Mouse (Mus musculus) heart, embryonic 14.5 days (tissue): Measurements from ENCODE around the gene Sult3a1. TPM values are rescaled to one million over a fixed set of nuclear protein-coding genes. Genes with fewer than 3 reads are reported as not detected.
A peak's percentile ranks its signal among the peaks of the same experiment; 100 is the strongest.
"Not testable (repeated sequence)": the region's sequence is repeated elsewhere in the genome, so short reads cannot be mapped to it uniquely, and the experiment has no call there.

Experiments
- ATAC-seq: fragments of 200-750 bp; cut with Nextera tagmentation; 2 replicates; pipeline ENCODE4 v1.8.0; 2017; ENCODE audit warnings: low read depth, moderate TSS enrichment; ENCODE audit not compliant: insufficient number of reproducible peaks, insufficient read depth, low FRiP score
- H3K27ac ChIP-seq, 2 experiments: fragments of 200-500 bp in 1 of 2; fragments of 300-500 bp in 1 of 2; sonication (generic) in 1 of 2; replicated peaks in 1 of 2; 2 replicates each; pipeline ENCODE4 v1.5.1; 2012 to 2014; ENCODE audit warnings: low read depth in 2 of 2, low read length in 2 of 2, control low read depth in 1 of 2, mild to moderate bottlenecking in 1 of 2, mixed read lengths in 1 of 2; ENCODE audit not compliant: control insufficient read depth in 1 of 2, insufficient read depth in 1 of 2
- H3K27me3 ChIP-seq: fragments of 300-500 bp; sonication (generic); 2 replicates; pipeline ENCODE4 v1.6.1; 2014; ENCODE audit warnings: mild to moderate bottlenecking, low read length, control low read depth; ENCODE audit not compliant: control insufficient read depth, insufficient read depth
- H3K36me3 ChIP-seq: fragments of 300-500 bp; sonication (generic); 2 replicates; pipeline ENCODE4 v1.6.1; 2014; ENCODE audit warnings: mild to moderate bottlenecking, control low read depth, low read length, mixed read lengths; ENCODE audit not compliant: control insufficient read depth, insufficient read depth
- H3K4me1 ChIP-seq, 2 experiments: fragments of 200-500 bp in 1 of 2; fragments of 300-500 bp in 1 of 2; sonication (generic) in 1 of 2; 2 replicates each; pipeline ENCODE4 v1.6.1; 2012 to 2014; ENCODE audit warnings: low read length in 2 of 2, control low read depth in 1 of 2, mixed read lengths in 1 of 2; ENCODE audit not compliant: control insufficient read depth in 2 of 2, insufficient read depth in 2 of 2
- H3K4me2 ChIP-seq: fragments of 300-500 bp; sonication (generic); 2 replicates; pipeline ENCODE4 v1.6.1; 2014; ENCODE audit warnings: mild to moderate bottlenecking, low read length
- H3K4me3 ChIP-seq, 2 experiments: fragments of 200-500 bp in 1 of 2; fragments of 300-500 bp in 1 of 2; sonication (generic) in 1 of 2; 2 replicates each; pipeline ENCODE4 v1.5.1; 2012 to 2014; ENCODE audit warnings: low read length in 2 of 2, mild to moderate bottlenecking in 2 of 2, control low read depth in 1 of 2, low read depth in 1 of 2, moderate library complexity in 1 of 2; ENCODE audit not compliant: control insufficient read depth in 1 of 2, insufficient read depth in 1 of 2
- H3K9ac ChIP-seq: fragments of 300-500 bp; sonication (generic); 2 replicates; pipeline ENCODE4 v1.6.1; 2014; ENCODE audit warnings: mild to moderate bottlenecking, low read length
- H3K9me3 ChIP-seq: fragments of 300-500 bp; sonication (generic); 2 replicates; pipeline ENCODE4 v1.6.1; 2016; ENCODE audit warnings: low read length, control low read depth; ENCODE audit not compliant: control insufficient read depth
- WGBS: fragments of 180-500 bp; shearing (Covaris S2); extraction: QIAGEN DNeasy Blood & Tissue Kit; methylation state at CpG from one replicate; pipeline ENCODE4 v1.1.7; 2014; 5-methylcytosine and 5-hydroxymethylcytosine counted together
- polyA plus RNA-seq: library from polyadenylated mRNA; unstranded; fragments of >200 nt; fragmentation: Nextera tagmentation; extraction: Ambion mirVana; gene quantifications from 2 replicates; pipeline ENCODE4 v1.2.1, GENCODE M21; 2014

Gene Sult3a1
- polyA plus RNA-seq, 1 experiment from 2014 or later, result not detected

DNA sequence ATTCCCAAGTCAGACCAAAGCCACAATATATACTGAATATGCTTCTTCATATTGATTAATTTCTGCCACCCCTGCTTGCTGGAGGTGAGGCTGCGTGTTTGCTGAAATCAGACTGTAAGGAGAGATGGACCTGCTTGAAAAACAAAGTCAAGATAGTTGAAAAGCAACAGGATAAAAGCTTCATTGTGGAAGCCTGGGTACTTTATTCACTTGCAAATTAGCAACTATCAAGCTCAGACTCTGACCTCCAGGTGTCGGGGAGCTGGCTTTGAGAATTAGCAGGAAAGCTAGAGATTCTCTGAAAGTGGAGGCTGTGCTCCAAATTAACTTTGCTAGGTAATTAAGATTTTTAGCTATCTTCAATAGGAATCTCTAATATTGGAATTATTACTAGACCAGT lies 24.9 kb downstream of the Sult3a1 start:
- not testable (repeated sequence) for H3K36me3 ChIP-seq, H3K4me2 ChIP-seq, H3K27me3 ChIP-seq, ATAC-seq, H3K9me3 ChIP-seq, H3K27ac ChIP-seq, H3K4me3 ChIP-seq, H3K9ac ChIP-seq, H3K4me1 ChIP-seq
- 84% methylated on average over 2 of the region's 2 CpGs for WGBS

DNA sequence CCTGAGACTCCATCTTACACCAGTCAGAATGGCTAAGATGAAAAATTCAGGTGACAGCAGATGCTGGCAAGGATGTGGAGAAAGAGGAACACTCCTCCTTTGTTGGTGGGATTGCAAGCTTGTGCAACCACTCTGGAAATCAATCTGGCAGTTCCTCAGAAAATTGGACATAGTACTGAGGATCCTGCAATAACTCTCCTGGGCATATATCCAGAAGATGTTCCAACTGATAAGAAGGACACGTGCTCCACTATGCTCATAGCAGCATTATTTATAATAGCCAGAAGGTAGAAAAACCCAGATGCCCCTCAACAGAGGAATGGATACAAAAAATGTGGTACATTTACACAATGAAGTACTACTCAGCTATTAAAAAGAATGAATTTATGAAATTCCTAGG lies 44.0 kb downstream of the Sult3a1 start:
- not testable (repeated sequence) for H3K27ac ChIP-seq, H3K36me3 ChIP-seq, ATAC-seq, H3K9ac ChIP-seq, H3K4me3 ChIP-seq, H3K27me3 ChIP-seq, H3K9me3 ChIP-seq, H3K4me1 ChIP-seq, H3K4me2 ChIP-seq
- 59% methylated on average over 1 of the region's 1 CpGs for WGBS

DNA sequence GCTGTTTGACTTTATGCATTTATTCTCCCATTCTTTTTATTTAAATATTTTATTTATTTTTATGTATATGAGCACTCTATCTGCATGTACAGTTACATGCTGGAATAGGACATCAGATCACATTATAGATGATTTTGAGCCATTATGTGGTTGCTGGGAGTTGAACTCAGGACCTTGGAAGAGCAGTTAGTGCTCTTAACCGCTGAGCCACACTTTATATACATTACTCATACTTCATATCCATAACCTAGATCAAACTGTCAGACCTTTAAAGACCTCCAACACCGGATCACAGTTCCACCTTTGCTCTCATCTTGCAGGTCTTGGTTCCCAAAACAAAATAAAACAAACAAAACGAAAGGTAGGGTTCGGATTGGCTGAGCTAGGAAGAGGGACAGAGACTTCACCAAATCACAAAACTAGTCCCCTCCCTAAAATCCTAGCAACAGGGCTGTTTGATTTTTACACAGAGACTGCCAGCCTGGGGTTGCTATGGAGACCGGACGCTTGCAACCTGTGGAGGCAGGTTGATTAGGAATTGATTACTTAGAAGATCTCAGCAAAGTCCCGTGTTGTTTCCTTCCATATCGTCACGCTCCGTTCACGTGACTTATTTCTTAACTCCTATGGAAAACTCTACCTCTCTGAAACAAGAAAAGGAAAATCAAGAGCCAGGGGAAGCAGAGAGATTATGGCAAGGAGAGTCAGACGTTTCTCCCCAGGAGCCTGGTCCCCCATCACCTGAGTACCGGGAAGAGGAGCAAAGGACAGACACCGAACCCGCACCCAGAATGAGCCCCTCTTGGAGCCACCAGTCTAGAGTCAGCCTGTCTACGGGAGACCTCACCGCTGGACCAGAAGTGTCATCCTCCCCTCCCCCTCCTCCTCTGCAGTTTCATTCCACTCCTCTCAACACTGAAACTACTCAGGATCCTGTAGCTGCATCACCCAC lies 47.3 kb downstream of the Sult3a1 start, which contains the start of gene Rsph4a:
Gene Rsph4a, plus strand, starts transcription at position 582 of the 952 bp plus-strand sequence.
- H3K9me3 ChIP-seq, result no peaks in the 10 kb centered on the region
- ATAC-seq, result no peak
- peak within 1 kb of the TSS; percentile 85 for H3K4me2 ChIP-seq
- peak within 1 kb of the TSS; percentile 61 for H3K9ac ChIP-seq
- H3K4me3 ChIP-seq, result peak within 1 kb of the TSS; percentile 53 to 58
- WGBS, result 7% methylated on average over 17 of the region's 17 CpGs
- no peak within 1 kb of the TSS for H3K27ac ChIP-seq
- H3K36me3 ChIP-seq, result no peaks in the 10 kb centered on the region
- H3K27me3 ChIP-seq, result no peaks in the 10 kb centered on the region
- no peaks in the 10 kb centered on the region; a peak in 1 of 4 replicates for H3K4me1 ChIP-seq

DNA sequence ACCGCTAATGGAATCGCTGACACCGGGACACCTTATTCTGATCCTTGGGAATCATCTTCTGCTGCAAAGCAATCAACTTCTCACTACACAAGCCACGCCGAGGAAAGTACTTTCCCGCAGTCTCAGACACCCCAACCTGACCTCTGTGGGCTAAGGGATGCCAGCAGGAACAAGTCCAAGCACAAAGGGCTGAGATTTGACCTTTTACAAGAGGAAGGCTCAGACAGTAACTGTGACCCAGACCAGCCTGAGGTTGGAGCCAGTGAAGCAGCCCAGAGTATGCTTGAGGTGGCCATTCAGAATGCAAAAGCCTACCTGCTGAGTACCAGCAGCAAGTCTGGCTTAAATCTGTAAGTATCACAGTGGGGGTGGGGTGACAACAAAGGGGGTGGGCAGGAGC lies 48.0 kb downstream of the Sult3a1 start:
- no peak overlapping the region; the same call in 1 of the 2 replicates for H3K9ac ChIP-seq
- H3K36me3 ChIP-seq, result no peaks in the 10 kb centered on the region
- H3K27ac ChIP-seq, result no peak overlapping the region
- H3K27me3 ChIP-seq, result no peaks in the 10 kb centered on the region
- 3% methylated on average over 6 of the region's 6 CpGs for WGBS
- H3K4me3 ChIP-seq, result peak overlapping the region; percentile 53 to 58
- ATAC-seq, result no peak
- H3K4me1 ChIP-seq, result no peaks in the 10 kb centered on the region; a peak in 1 of 4 replicates
- no peaks in the 10 kb centered on the region for H3K9me3 ChIP-seq
- peak overlapping the region; percentile 85 for H3K4me2 ChIP-seq

Other genes with a start within 250 kb of the Sult3a1 start
- 0.26 TPM in 1 of 2 replicates, not detected in the other for gene Clvs2, start 233.0 kb upstream of the Sult3a1 start, polyA plus RNA-seq
- not detected in 2 replicates for gene Sult3a2, start 71.0 kb upstream of the Sult3a1 start, polyA plus RNA-seq
- gene Rsph4a, start 47.4 kb downstream of the Sult3a1 start, polyA plus RNA-seq, result 0.05 TPM in 2 replicates
- 12.2 and 13.6 TPM in 2 replicates for gene Zup1, start 93.5 kb downstream of the Sult3a1 start, polyA plus RNA-seq
- gene Rwdd1, start 161.9 kb downstream of the Sult3a1 start, polyA plus RNA-seq, result 107 and 109 TPM in 2 replicates
- not detected in 2 replicates for gene Trappc3l, start 179.9 kb downstream of the Sult3a1 start, polyA plus RNA-seq
- not detected in 2 replicates for gene Calhm4, start 186.6 kb downstream of the Sult3a1 start, polyA plus RNA-seq
- gene Calhm5, start 238.8 kb downstream of the Sult3a1 start, polyA plus RNA-seq, result 1.6 and 1.8 TPM in 2 replicates